Mouse (Mus musculus) bone marrow, adult 2 months (tissue): ENCODE measurements around the gene Mrpl50.

Experiments used
- CTCF ChIP-seq: fragments of 200-500 bp; IDR thresholded peaks from 2 replicates; pipeline ENCODE4 v1.5.1; 2011; ENCODE audit warnings: low read length, control low read depth; ENCODE audit not compliant: control insufficient read depth, insufficient read depth
- POLR2A ChIP-seq: fragments of 200-500 bp; IDR thresholded peaks from 2 replicates; pipeline ENCODE4 v1.6.1; 2011; ENCODE audit warnings: low read depth, mild to moderate bottlenecking, control low read depth, low read length, borderline replicate concordance; ENCODE audit not compliant: control insufficient read depth

DNA sequence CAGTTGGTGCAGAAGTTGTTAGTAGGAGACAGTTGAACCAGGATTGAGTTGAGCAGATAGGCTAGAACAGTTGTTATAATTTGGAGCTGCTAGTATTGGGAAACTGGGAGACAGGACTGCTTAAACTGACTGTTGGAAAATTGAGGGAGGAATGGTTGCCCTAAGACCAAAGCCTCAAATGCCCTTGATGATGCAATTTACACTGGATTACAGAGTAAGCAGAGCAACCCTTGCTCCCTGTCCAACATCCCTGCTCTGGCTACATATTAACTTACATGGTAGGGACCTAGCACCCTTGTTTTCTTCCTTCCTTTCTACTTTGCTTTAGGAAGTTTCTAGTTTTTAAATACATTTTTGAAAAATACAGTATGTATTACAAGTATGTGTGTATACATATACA, 35.5 kb downstream of the Mrpl50 start:
- TF ChIP-seq CTCF (no peak), POLR2A (no peak)
